Mouse (Mus musculus): Measurements from ENCODE around the gene Prkag2. TPM values are rescaled to one million over a fixed set of nuclear protein-coding genes. Genes with fewer than 3 reads are reported as not detected.

Gene Prkag2
- polyA plus RNA-seq, 1 experiment, result 27.7 TPM

- Histone ChIP-seq H3K27ac (ENCODE audit: insufficient read depth, low read depth, low read length) (no peak overlapping the region), H3K4me3 (ENCODE audit: insufficient read depth, low read length) (no peak overlapping the region), H3K4me1 (ENCODE audit: control insufficient read depth, insufficient read depth, low read length) (peaks cover 9% of the 10 kb centered on the region)
- no peak for TF ChIP-seq POLR2A (IDR thresholded peaks at IDR 0.05; ENCODE audit: borderline replicate concordance, low read depth, low read length)
- no peak for TF ChIP-seq CTCF (IDR thresholded peaks at IDR 0.05; ENCODE audit: low read depth, low read length)
Measured at GRCm38 (mm10) chr5:24990460-24990859, 110.0 kb downstream of the Prkag2 start.

DNA sequence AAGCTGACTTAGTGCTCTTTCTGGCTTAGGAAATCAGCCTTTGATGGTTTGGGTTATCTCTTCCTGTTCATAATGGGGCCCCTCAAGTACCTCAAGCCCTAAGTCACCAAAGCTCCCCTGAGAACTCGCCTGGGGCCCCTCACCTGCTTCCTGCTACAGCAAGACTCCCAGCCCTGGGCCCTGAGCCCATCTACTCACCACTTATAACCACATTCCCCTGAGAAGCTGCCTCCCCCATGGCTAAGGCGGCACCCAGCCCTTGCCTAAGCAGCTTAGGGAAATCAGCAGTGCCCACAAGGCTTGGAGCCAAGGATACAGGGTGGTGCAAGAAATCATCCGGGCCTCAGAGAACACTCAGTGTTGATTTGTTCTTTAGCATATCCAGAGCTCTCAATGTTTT is 110.8 kb downstream of the Prkag2 start:
- Histone ChIP-seq H3K4me3 (ENCODE audit: insufficient read depth, low read length) (no peak overlapping the region), H3K27ac (ENCODE audit: insufficient read depth, low read depth, low read length) (no peak overlapping the region), H3K4me1 (ENCODE audit: control insufficient read depth, insufficient read depth, low read length) (peaks cover 10% of the 10 kb centered on the region)
- TF ChIP-seq CTCF (IDR thresholded peaks at IDR 0.05; ENCODE audit: low read depth, low read length) (no peak), POLR2A (IDR thresholded peaks at IDR 0.05; ENCODE audit: borderline replicate concordance, low read depth, low read length) (no peak)

GRCm38 (mm10) chr5:24986956-24987355 is 113.5 kb downstream of the Prkag2 start:
- no peak overlapping the region for H3K27ac ChIP-seq (ENCODE audit: insufficient read depth, low read depth, low read length)
- TF ChIP-seq CTCF (IDR thresholded peaks at IDR 0.05; ENCODE audit: low read depth, low read length), result no peak
- no peak for TF ChIP-seq POLR2A (IDR thresholded peaks at IDR 0.05; ENCODE audit: borderline replicate concordance, low read depth, low read length)

DNA sequence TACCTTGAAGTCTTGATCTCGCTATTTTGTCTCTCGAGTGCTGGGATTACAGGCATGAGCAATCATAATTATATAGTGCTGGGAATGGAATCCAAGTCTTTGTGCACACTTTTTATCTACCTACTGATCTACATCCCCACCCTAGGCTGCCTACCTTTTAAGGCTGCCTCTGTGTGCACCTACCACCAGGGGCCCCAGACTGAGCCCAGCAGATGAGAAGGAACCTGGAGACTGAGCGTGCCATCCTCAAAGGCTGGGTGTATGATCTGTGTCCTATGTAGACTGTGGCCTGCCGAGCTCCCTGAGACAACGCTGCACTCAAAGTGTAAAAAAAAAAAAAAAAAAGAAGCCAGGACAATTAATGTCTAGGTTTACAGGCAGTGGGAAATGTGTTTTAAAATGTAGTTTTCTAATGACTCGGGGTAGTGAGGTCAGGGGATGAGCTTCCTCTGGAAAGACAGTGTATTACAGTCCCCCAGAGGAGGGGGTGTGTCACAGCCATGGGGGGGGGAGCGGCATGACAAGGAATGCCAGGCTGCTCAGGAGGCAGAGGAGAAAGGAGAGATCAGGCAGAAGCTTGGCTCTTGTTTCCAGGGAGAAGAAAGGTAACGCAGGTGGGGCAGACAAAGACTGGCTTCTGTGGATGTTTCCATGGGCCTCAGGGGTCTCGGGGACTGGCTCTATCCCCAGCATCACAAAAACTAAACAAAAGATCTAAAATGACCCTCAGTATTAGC is 114.1 kb downstream of the Prkag2 start:
- TF ChIP-seq CTCF (IDR thresholded peaks at IDR 0.05; ENCODE audit: low read depth, low read length), result no peak
- no peak for TF ChIP-seq POLR2A (IDR thresholded peaks at IDR 0.05; ENCODE audit: borderline replicate concordance, low read depth, low read length)
- peaks cover 12% of the 10 kb centered on the region for H3K4me1 ChIP-seq (ENCODE audit: control insufficient read depth, insufficient read depth, low read length)
- no peak overlapping the region for H3K4me3 ChIP-seq (ENCODE audit: insufficient read depth, low read length)
- no peak overlapping the region for H3K27ac ChIP-seq (ENCODE audit: insufficient read depth, low read depth, low read length)

More at GRCm38 (mm10) chr5:24986956-24987355, 113.5 kb downstream of the Prkag2 start:
- Histone ChIP-seq H3K4me1 (ENCODE audit: control insufficient read depth, insufficient read depth, low read length) (peaks cover 12% of the 10 kb centered on the region), H3K4me3 (ENCODE audit: insufficient read depth, low read length) (no peak overlapping the region)

GRCm38 (mm10) chr5:24985434-24986176 is 114.8 kb downstream of the Prkag2 start:
- Histone ChIP-seq H3K4me1 (ENCODE audit: control insufficient read depth, insufficient read depth, low read length) (peaks cover 12% of the 10 kb centered on the region), H3K4me3 (ENCODE audit: insufficient read depth, low read length) (no peak overlapping the region), H3K27ac (ENCODE audit: insufficient read depth, low read depth, low read length) (no peak overlapping the region)
- TF ChIP-seq CTCF (IDR thresholded peaks at IDR 0.05; ENCODE audit: low read depth, low read length), result no peak
- no peak for TF ChIP-seq POLR2A (IDR thresholded peaks at IDR 0.05; ENCODE audit: borderline replicate concordance, low read depth, low read length)

- peaks cover 14% of the 10 kb centered on the region for H3K4me1 ChIP-seq (ENCODE audit: control insufficient read depth, insufficient read depth, low read length)
- TF ChIP-seq POLR2A (IDR thresholded peaks at IDR 0.05; ENCODE audit: borderline replicate concordance, low read depth, low read length) (no peak), CTCF (IDR thresholded peaks at IDR 0.05; ENCODE audit: low read depth, low read length) (no peak)
- no peak overlapping the region for H3K27ac ChIP-seq (ENCODE audit: insufficient read depth, low read depth, low read length)
- no peak overlapping the region for H3K4me3 ChIP-seq (ENCODE audit: insufficient read depth, low read length)
Measured at GRCm38 (mm10) chr5:24984157-24984556, 116.3 kb downstream of the Prkag2 start.

- Histone ChIP-seq H3K27ac (ENCODE audit: insufficient read depth, low read depth, low read length) (no peak overlapping the region), H3K4me3 (ENCODE audit: insufficient read depth, low read length) (no peak overlapping the region), H3K4me1 (ENCODE audit: control insufficient read depth, insufficient read depth, low read length) (peaks cover 20% of the 10 kb centered on the region)
- peak; percentile 70 for TF ChIP-seq CTCF (IDR thresholded peaks at IDR 0.05; ENCODE audit: low read depth, low read length)
- TF ChIP-seq POLR2A (IDR thresholded peaks at IDR 0.05; ENCODE audit: borderline replicate concordance, low read depth, low read length), result no peak
Measured at GRCm38 (mm10) chr5:24983539-24983938, 116.9 kb downstream of the Prkag2 start.

DNA sequence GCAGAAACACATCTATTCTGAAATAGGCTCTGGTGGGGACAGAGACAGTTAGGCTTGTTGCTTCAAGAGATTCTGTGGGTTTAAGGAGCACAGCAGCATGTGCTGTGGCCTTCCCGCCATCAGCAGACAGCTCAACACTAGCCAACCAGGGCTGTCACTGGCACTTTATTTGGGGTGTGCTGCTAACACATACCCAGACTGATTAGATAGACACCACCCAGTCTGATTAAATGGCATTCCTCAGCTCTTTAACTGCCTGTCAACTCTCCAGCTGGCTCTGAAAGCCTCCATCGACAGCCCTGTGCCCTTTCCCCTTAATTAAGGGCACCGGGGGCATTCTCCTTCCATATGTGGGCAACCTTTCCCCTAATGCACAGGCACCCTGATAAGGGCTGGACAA is 118.2 kb downstream of the Prkag2 start:
- no peak for TF ChIP-seq CTCF (IDR thresholded peaks at IDR 0.05; ENCODE audit: low read depth, low read length)
- no peak for TF ChIP-seq POLR2A (IDR thresholded peaks at IDR 0.05; ENCODE audit: borderline replicate concordance, low read depth, low read length)
- no peak overlapping the region for H3K4me3 ChIP-seq (ENCODE audit: insufficient read depth, low read length)
- H3K27ac ChIP-seq (ENCODE audit: insufficient read depth, low read depth, low read length), result no peak overlapping the region
- H3K4me1 ChIP-seq (ENCODE audit: control insufficient read depth, insufficient read depth, low read length), result peaks cover 22% of the 10 kb centered on the region

GRCm38 (mm10) chr5:24981765-24982164 is 118.7 kb downstream of the Prkag2 start:
- TF ChIP-seq CTCF (IDR thresholded peaks at IDR 0.05; ENCODE audit: low read depth, low read length) (no peak), POLR2A (IDR thresholded peaks at IDR 0.05; ENCODE audit: borderline replicate concordance, low read depth, low read length) (no peak)
- Histone ChIP-seq H3K4me1 (ENCODE audit: control insufficient read depth, insufficient read depth, low read length) (peaks cover 27% of the 10 kb centered on the region), H3K27ac (ENCODE audit: insufficient read depth, low read depth, low read length) (no peak overlapping the region), H3K4me3 (ENCODE audit: insufficient read depth, low read length) (no peak overlapping the region)

GRCm38 (mm10) chr5:24979968-24980345 is 120.5 kb downstream of the Prkag2 start:
- H3K27ac ChIP-seq (ENCODE audit: insufficient read depth, low read depth, low read length), result no peak overlapping the region
- no peak overlapping the region for H3K4me3 ChIP-seq (ENCODE audit: insufficient read depth, low read length)
- TF ChIP-seq POLR2A (IDR thresholded peaks at IDR 0.05; ENCODE audit: borderline replicate concordance, low read depth, low read length), result no peak
- no peak for TF ChIP-seq CTCF (IDR thresholded peaks at IDR 0.05; ENCODE audit: low read depth, low read length)
- H3K4me1 ChIP-seq (ENCODE audit: control insufficient read depth, insufficient read depth, low read length), result peaks cover 29% of the 10 kb centered on the region
